In genomic region chr15:21375871-21376270, GRCm38 (mm10) we compare ENCODE assay signal across 18 mouse cellular contexts.
"Had no signal": no experiment of that assay in that cellular context is flagged by ENCODE, and none has a peak within 500 bp of the region (broad histone marks: within the 10 kb centered on the region; RNA-seq: fewer than 3 reads in every experiment).

No protein-coding gene starts in this region.

- H3K4me3 ChIP-seq: midbrain, embryonic 10.5 days; midbrain, embryonic 12.5 days; myocyte; neural tube, embryonic 12.5 days had no signal

- H3K4me1 ChIP-seq: midbrain, embryonic 10.5 days; midbrain, embryonic 12.5 days; neural tube, embryonic 12.5 days had no signal

- H3K27ac ChIP-seq: midbrain, embryonic 10.5 days; midbrain, embryonic 12.5 days; neural tube, embryonic 12.5 days had no signal

- H3K9ac ChIP-seq: lung, embryonic 14.5 days; midbrain, embryonic 12.5 days; neural tube, embryonic 12.5 days had no signal

- DNase-seq: lung, adult 18-20 months; lung, embryonic 14.5 days; lung, postnatal 10 days; lung, postnatal 4 days; midbrain, embryonic 14.5 days; retina, postnatal 1 day; right cerebral cortex, adult 18-20 months; right cerebral cortex, postnatal 25 days; right cerebral cortex, postnatal 4 days; spleen, adult 18-20 months; thymus, adult 18-20 months; thymus, postnatal 14 days; thymus, postnatal 36 days had no signal

- ATAC-seq: midbrain, embryonic 16.5 days had no signal

- H3K36me3 ChIP-seq: midbrain, embryonic 10.5 days; midbrain, embryonic 12.5 days; neural tube, embryonic 12.5 days had no signal

- H3K9me3 ChIP-seq: midbrain, embryonic 10.5 days; midbrain, embryonic 12.5 days; neural tube, embryonic 12.5 days had no signal

- H3K4me2 ChIP-seq: lung, embryonic 14.5 days; midbrain, embryonic 12.5 days; neural tube, embryonic 12.5 days had no signal

- H3K27me3 ChIP-seq: midbrain, embryonic 12.5 days; neural tube, embryonic 12.5 days had no signal
